Mouse (Mus musculus) megakaryocyte, embryonic 14.5 days (primary cell): Measurements from ENCODE around the gene Agrn. TPM values are rescaled to one million over a fixed set of nuclear protein-coding genes. Genes with fewer than 3 reads are reported as not detected.

Source experiments
- H3K27me3 ChIP-seq: replicated peaks from 2 replicates; pipeline ENCODE3; 2012; ENCODE audit warnings: inconsistent platforms
- H3K36me3 ChIP-seq: replicated peaks from 2 replicates; pipeline ENCODE3; 2012; ENCODE audit warnings: low read length, inconsistent platforms, mixed read lengths
- H3K4me1 ChIP-seq: 2 replicates; pipeline ENCODE4 v1.6.1; 2012; ENCODE audit warnings: inconsistent platforms
- H3K4me3 ChIP-seq: replicated peaks from 2 replicates; pipeline ENCODE3; 2012; ENCODE audit warnings: moderate library complexity, mild to moderate bottlenecking, inconsistent platforms
- H3K9me3 ChIP-seq: 2 replicates; pipeline ENCODE4 v1.6.1; 2012; ENCODE audit warnings: inconsistent platforms
- FLI1 ChIP-seq: IDR thresholded peaks from 2 replicates; pipeline ENCODE4 v1.6.1; 2012; ENCODE audit warnings: low read length, inconsistent platforms, mixed read lengths
- GATA1 ChIP-seq: IDR thresholded peaks from 3 replicates; pipeline ENCODE4 v1.6.1; 2012; ENCODE audit warnings: mixed read lengths, low read length, inconsistent platforms, borderline replicate concordance
- polyA plus RNA-seq: library from polyadenylated mRNA; stranded (reverse); fragments of >175 nt; gene quantifications from 2 replicates; pipeline ENCODE4 v1.2.3, GENCODE M21; 2012; ENCODE audit warnings: low replicate concordance; ENCODE audit not compliant: insufficient read depth

The Agrn gene
- 0.71 and 2.3 TPM in 2 replicates for polyA plus RNA-seq

- no peak for TF ChIP-seq FLI1
- no peak for TF ChIP-seq GATA1
- Histone ChIP-seq H3K9me3 (no peaks in the 10 kb centered on the region), H3K4me3 (peak within 1 kb of the TSS; percentile 97), H3K27me3 (peaks cover 49% of the 10 kb centered on the region), H3K4me1 (peaks cover 60% of the 10 kb centered on the region), H3K36me3 (peaks cover 3% of the 10 kb centered on the region)
Measured at GRCm38 (mm10) chr4:156197131-156197828, at the start of gene Agrn. Gene Agrn (minus strand): TSS chr4:156197488.

DNA sequence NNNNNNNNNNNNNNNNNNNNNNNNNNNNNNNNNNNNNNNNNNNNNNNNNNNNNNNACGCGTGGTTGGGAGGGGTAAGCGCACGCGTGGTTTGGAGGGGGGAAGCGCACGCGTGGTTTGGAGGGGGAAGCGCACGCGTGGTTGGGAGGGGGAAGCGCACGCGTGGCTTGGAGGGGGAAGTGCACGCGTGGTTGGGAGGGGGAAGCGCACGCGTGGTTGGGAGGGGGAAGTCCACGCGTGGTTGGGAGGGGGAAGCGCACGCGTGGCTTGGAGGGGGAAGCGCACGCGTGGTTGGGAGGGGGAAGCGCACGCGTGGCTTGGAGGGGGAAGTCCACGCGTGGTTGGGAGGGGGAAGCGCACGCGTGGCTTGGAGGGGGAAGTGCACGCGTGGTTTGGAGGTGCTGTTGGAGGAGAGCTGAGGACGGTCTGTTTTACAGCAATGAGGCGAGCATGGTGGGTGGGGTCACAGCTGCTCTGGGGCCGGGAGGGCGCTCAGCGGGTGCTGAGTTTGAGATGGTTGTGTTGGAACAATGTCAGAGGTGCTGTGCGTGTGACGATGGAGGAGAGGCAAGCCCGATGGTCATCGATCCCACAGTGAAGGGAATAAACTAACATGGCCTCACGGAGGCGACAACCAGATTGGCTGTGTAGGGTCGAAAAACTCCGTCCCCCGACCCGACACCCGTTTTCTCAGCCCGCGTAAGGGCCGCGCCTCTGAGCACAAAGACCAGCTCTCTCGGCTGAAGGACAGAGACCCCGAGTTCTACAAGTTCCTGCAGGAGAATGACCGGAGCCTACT is 39.6 kb upstream of the Agrn start:
- H3K4me3 ChIP-seq = peak overlapping the region; percentile 92
- H3K4me1 ChIP-seq = peaks cover 37% of the 10 kb centered on the region
- no peaks in the 10 kb centered on the region for H3K9me3 ChIP-seq
- H3K27me3 ChIP-seq = peaks cover 7% of the 10 kb centered on the region
- TF ChIP-seq FLI1 (no peak), GATA1 (no peak)
- H3K36me3 ChIP-seq = peaks cover 61% of the 10 kb centered on the region

GRCm38 (mm10) chr4:156235808-156236533 is 38.7 kb upstream of the Agrn start, which contains the start of gene Noc2l:
Gene Noc2l (plus strand): TSS chr4:156236010.
- peak; percentile 46; the same call in 1 of the 2 replicates for TF ChIP-seq FLI1
- TF ChIP-seq GATA1 = no peak
- peak within 1 kb of the TSS; percentile 96 for H3K4me3 ChIP-seq
- H3K36me3 ChIP-seq = peaks cover 61% of the 10 kb centered on the region
- H3K9me3 ChIP-seq = no peaks in the 10 kb centered on the region
- peaks cover 37% of the 10 kb centered on the region for H3K4me1 ChIP-seq
- H3K27me3 ChIP-seq = peaks cover 7% of the 10 kb centered on the region

DNA sequence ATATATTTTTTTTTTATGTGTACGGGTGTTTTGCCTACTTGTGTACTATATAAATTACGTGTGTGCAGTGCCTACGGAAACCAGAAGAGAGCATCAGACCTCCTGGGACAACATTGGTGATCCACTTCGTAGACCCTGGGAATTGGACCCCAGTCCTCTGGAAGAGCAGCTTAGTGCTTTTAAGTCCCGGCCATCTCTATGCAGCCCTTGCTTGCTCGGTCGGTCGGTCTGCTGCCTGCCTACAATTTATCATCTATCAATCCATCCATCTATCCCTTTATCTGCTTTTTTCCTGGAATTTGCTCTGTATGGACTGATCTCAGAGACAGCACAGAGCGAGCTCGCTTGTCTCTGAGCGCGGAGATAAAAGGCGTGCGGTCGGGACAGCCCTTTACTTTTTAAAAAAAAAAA is 38.1 kb upstream of the Agrn start:
- H3K36me3 ChIP-seq = peaks cover 61% of the 10 kb centered on the region
- no peaks in the 10 kb centered on the region for H3K9me3 ChIP-seq
- TF ChIP-seq GATA1 (no peak), FLI1 (no peak)
- peaks cover 7% of the 10 kb centered on the region for H3K27me3 ChIP-seq
- H3K4me1 ChIP-seq = peaks cover 37% of the 10 kb centered on the region
- H3K4me3 ChIP-seq = peak overlapping the region; percentile 95

- no peaks in the 10 kb centered on the region for H3K9me3 ChIP-seq
- TF ChIP-seq FLI1 = no peak
- TF ChIP-seq GATA1 = no peak
- peak within 1 kb of the TSS; percentile 96 for H3K4me3 ChIP-seq
- peaks cover 7% of the 10 kb centered on the region for H3K27me3 ChIP-seq
- H3K36me3 ChIP-seq = peaks cover 61% of the 10 kb centered on the region
- H3K4me1 ChIP-seq = peaks cover 40% of the 10 kb centered on the region
Measured at GRCm38 (mm10) chr4:156234701-156235213, 37.5 kb upstream of the Agrn start, which contains the start of gene Plekhn1. Gene Plekhn1 (minus strand): TSS chr4:156234857.

- Histone ChIP-seq H3K4me3 (peak overlapping the region; percentile 92), H3K27me3 (peaks cover 7% of the 10 kb centered on the region), H3K4me1 (peaks cover 42% of the 10 kb centered on the region), H3K36me3 (peaks cover 61% of the 10 kb centered on the region), H3K9me3 (no peaks in the 10 kb centered on the region)
- TF ChIP-seq GATA1 = no peak
- TF ChIP-seq FLI1 = no peak
Measured at GRCm38 (mm10) chr4:156234021-156234501, 36.8 kb upstream of the Agrn start.

GRCm38 (mm10) chr4:156228393-156229024 is 31.2 kb upstream of the Agrn start:
- TF ChIP-seq GATA1 (no peak), FLI1 (no peak)
- Histone ChIP-seq H3K27me3 (peaks cover 18% of the 10 kb centered on the region), H3K36me3 (peaks cover 58% of the 10 kb centered on the region), H3K4me1 (peaks cover 32% of the 10 kb centered on the region), H3K9me3 (no peaks in the 10 kb centered on the region), H3K4me3 (peak overlapping the region; percentile 74)

DNA sequence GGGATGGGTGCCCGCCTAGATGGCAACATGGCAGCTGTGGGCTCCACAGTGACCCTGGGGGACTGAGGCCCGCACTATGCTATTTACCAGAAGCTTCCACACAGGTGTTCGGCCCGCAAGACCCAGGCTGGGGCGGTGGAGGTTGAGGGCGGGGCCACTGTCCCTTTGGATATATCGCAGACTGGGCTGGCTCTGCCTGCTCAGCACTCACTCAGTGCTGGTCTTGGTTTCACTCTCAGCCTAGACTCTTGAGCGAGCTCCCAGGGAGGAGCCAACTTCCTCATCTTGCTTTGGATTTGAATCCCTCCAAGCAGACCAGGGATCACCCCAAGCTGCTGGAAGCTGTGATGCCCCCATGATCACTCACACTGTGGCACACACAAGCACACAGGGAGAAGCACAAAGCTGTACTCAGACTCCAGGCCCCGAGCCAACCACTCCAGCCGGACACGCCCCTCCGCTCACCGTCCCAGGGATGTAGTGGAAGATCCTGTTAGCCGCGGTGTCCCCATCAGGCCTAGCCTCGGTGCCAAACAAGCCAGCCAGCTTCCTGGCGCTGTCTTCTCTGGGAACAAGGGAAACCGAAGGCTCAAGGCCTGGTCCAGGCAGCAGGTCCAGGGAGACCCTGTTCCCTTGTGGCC is 30.6 kb upstream of the Agrn start:
- TF ChIP-seq FLI1 (no peak), GATA1 (no peak)

More for the DNA sequence above, 30.6 kb upstream of the Agrn start:
- Histone ChIP-seq H3K9me3 (no peaks in the 10 kb centered on the region), H3K4me1 (peaks cover 26% of the 10 kb centered on the region), H3K36me3 (peaks cover 58% of the 10 kb centered on the region), H3K27me3 (peaks cover 17% of the 10 kb centered on the region), H3K4me3 (peak overlapping the region; percentile 74)
